Mouse (Mus musculus): ENCODE results near the gene Foxj1. TPM values are rescaled to one million over a fixed set of nuclear protein-coding genes. Genes with fewer than 3 reads are reported as not detected.
A peak's percentile ranks its signal among the peaks of the same experiment; 100 is the strongest.
"Not testable (repeated sequence)": the region's sequence is repeated elsewhere in the genome, so short reads cannot be mapped to it uniquely, and the experiment has no call there.

Gene Foxj1
- polyA plus RNA-seq (2014; fragmentation: Nextera tagmentation; extraction: Ambion mirVana): 7.3 and 8.7 TPM in 2 replicates

DNA sequence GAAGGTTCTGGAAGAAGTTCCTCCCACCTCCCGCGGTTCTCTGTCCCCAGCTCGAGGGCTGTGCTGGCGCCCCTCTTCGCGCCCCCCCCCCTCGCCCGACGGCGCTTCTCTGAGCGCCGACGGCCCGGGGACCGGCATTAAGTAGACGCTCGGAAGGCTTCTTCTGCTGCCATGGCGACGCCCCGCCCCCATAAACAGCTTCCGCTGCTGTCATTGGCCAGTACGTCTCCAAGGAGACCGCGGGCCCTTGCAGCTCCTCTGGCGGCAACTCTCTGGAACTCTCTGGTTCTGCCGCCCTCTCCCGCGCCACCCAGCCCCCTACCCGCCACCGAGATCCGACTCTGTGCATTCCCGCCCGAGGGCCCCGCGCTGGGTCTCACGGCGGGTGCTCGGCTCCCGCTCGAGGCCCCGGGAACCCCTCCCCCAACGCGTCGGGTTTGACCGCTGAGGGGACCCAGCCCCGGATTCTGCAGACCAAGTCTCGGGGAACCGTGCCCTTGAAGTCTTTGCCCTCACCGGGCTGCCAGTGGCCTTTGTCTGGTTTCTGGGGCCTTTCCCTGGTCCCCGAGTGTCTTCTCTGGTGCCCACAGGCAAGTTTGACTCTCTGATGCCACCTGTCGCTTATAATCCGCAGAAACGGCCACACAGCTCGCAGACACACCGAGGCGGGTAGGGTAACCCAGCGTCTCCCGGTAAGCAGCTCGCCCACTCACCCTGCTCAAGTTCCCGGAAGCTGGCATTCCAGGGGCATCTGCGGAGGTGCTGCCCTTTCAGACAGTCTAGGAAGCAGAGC, at the start of gene Foxj1:
Foxj1 (minus strand) TSS at position 156 of the 793 bp plus-strand sequence.
- peak within 1 kb of the TSS; percentile 65 for H3K9ac ChIP-seq (ENCODE audit: low read length)
- peaks cover 8% of the 10 kb centered on the region for H3K27me3 ChIP-seq (replicated peaks; ENCODE audit: control insufficient read depth, insufficient read depth, low read length)
- H3K4me3 ChIP-seq (ENCODE audit: low read depth, low read length): peak within 1 kb of the TSS; percentile 44
- ATAC-seq: peak; percentile 94
- H3K27ac ChIP-seq (ENCODE audit: low read depth, low read length): peak within 1 kb of the TSS; percentile 60
- peak; percentile 98 for DNase-seq (ENCODE audit: low spot score)
- peaks cover 50% of the 10 kb centered on the region for H3K4me1 ChIP-seq (ENCODE audit: control insufficient read depth, insufficient read depth, low read length)
- H3K36me3 ChIP-seq (ENCODE audit: control insufficient read depth, insufficient read depth, low read length): peaks cover 23% of the 10 kb centered on the region
- peak within 1 kb of the TSS; percentile 99 for H3K4me2 ChIP-seq (ENCODE audit: low read length)
- H3K9me3 ChIP-seq (replicated peaks; ENCODE audit: control insufficient read depth, low read length): no peaks in the 10 kb centered on the region
- WGBS: under 1% methylated on average over 47 of the region's 61 CpGs

DNA sequence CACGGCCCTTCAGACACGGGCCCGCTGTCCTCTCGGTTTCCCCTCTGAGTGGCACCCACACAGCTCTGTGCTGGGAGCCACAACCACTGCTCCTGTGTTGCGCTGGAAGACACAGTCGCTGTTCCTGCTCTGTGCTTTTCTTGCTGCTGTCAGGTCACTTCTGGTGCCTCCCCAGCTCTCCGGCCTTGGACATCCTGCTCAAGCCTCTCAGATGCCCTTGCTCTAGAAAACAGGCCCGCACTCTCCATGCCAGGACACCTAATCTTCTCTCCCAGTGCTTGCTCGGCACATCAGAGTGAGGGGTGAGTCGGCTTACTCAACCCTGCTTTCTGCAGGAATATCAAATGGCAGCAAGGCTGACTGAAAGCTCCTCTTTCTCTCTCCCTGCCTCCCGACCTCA, 49.0 kb upstream of the Foxj1 start:
- peaks cover 2% of the 10 kb centered on the region; the same call in 1 of the 2 replicates for H3K4me1 ChIP-seq (ENCODE audit: control insufficient read depth, insufficient read depth, low read length)
- no peaks in the 10 kb centered on the region for H3K27me3 ChIP-seq (replicated peaks; ENCODE audit: control insufficient read depth, insufficient read depth, low read length)
- no peak for DNase-seq (ENCODE audit: low spot score)
- H3K9ac ChIP-seq (ENCODE audit: low read length): no peak overlapping the region
- no peak for ATAC-seq
- H3K4me3 ChIP-seq (ENCODE audit: low read depth, low read length): no peak overlapping the region
- 85% methylated on average over 11 of the region's 11 CpGs for WGBS
- H3K27ac ChIP-seq (ENCODE audit: low read depth, low read length): no peak overlapping the region
- no peaks in the 10 kb centered on the region for H3K9me3 ChIP-seq (replicated peaks; ENCODE audit: control insufficient read depth, low read length)
- H3K4me2 ChIP-seq (ENCODE audit: low read length): no peak overlapping the region
- peaks cover 12% of the 10 kb centered on the region; the same call in 1 of the 2 replicates for H3K36me3 ChIP-seq (ENCODE audit: control insufficient read depth, insufficient read depth, low read length)

DNA sequence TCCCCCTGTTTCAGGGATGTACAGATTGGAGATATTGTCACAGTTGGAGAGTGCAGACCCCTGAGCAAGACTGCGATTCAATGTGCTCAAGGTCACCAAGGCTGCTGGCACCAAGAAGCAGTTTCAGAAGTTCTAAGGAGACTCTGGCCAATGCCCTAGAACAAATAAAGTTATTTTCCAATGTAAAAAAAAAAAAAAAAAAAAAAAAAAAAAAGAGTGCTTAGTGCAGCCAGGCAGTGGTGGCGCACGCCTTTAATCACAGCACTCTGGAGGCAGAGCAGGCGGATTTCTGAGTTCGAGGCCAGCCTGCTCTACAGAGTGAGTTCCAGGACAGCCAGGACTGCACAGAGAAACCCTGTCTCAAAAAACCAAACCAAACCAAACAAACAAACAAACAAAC, 47.9 kb upstream of the Foxj1 start:
- ATAC-seq: not testable (repeated sequence)

GRCm38 (mm10) chr11:116380767-116381166, 45.6 kb upstream of the Foxj1 start:
- no peak overlapping the region for H3K4me2 ChIP-seq (ENCODE audit: low read length)
- DNase-seq (ENCODE audit: low spot score): no peak
- no peaks in the 10 kb centered on the region for H3K4me1 ChIP-seq (ENCODE audit: control insufficient read depth, insufficient read depth, low read length)
- no peaks in the 10 kb centered on the region for H3K27me3 ChIP-seq (replicated peaks; ENCODE audit: control insufficient read depth, insufficient read depth, low read length)
- H3K9me3 ChIP-seq (replicated peaks; ENCODE audit: control insufficient read depth, low read length): no peaks in the 10 kb centered on the region
- H3K4me3 ChIP-seq (ENCODE audit: low read depth, low read length): no peak overlapping the region
- 89% methylated on average over 7 of the region's 7 CpGs for WGBS
- peaks cover 16% of the 10 kb centered on the region; the same call in 1 of the 2 replicates for H3K36me3 ChIP-seq (ENCODE audit: control insufficient read depth, insufficient read depth, low read length)
- no peak overlapping the region for H3K27ac ChIP-seq (ENCODE audit: low read depth, low read length)
- no peak overlapping the region for H3K9ac ChIP-seq (ENCODE audit: low read length)
- ATAC-seq: no peak

More for the DNA sequence above, 47.9 kb upstream of the Foxj1 start:
- not testable (repeated sequence) for H3K4me1 ChIP-seq (ENCODE audit: control insufficient read depth, insufficient read depth, low read length); H3K27ac ChIP-seq (ENCODE audit: low read depth, low read length); H3K4me2 ChIP-seq (ENCODE audit: low read length); DNase-seq (ENCODE audit: low spot score); H3K27me3 ChIP-seq (replicated peaks; ENCODE audit: control insufficient read depth, insufficient read depth, low read length); H3K4me3 ChIP-seq (ENCODE audit: low read depth, low read length); H3K9me3 ChIP-seq (replicated peaks; ENCODE audit: control insufficient read depth, low read length); H3K9ac ChIP-seq (ENCODE audit: low read length)
- 89% methylated on average over 5 of the region's 5 CpGs for WGBS
- peaks cover 16% of the 10 kb centered on the region; the same call in 1 of the 2 replicates for H3K36me3 ChIP-seq (ENCODE audit: control insufficient read depth, insufficient read depth, low read length)

GRCm38 (mm10) chr11:116379530-116379929, 44.3 kb upstream of the Foxj1 start:
- no peaks in the 10 kb centered on the region for H3K27me3 ChIP-seq (replicated peaks; ENCODE audit: control insufficient read depth, insufficient read depth, low read length)
- WGBS: 88% methylated on average over 6 of the region's 6 CpGs
- H3K9me3 ChIP-seq (replicated peaks; ENCODE audit: control insufficient read depth, low read length): no peaks in the 10 kb centered on the region
- peaks cover 16% of the 10 kb centered on the region; the same call in 1 of the 2 replicates for H3K36me3 ChIP-seq (ENCODE audit: control insufficient read depth, insufficient read depth, low read length)
- ATAC-seq (no peak), DNase-seq (ENCODE audit: low spot score) (no peak)
- H3K4me2 ChIP-seq (ENCODE audit: low read length): no peak overlapping the region
- H3K9ac ChIP-seq (ENCODE audit: low read length): no peak overlapping the region
- no peak overlapping the region for H3K4me3 ChIP-seq (ENCODE audit: low read depth, low read length)
- no peaks in the 10 kb centered on the region for H3K4me1 ChIP-seq (ENCODE audit: control insufficient read depth, insufficient read depth, low read length)
- no peak overlapping the region for H3K27ac ChIP-seq (ENCODE audit: low read depth, low read length)

DNA sequence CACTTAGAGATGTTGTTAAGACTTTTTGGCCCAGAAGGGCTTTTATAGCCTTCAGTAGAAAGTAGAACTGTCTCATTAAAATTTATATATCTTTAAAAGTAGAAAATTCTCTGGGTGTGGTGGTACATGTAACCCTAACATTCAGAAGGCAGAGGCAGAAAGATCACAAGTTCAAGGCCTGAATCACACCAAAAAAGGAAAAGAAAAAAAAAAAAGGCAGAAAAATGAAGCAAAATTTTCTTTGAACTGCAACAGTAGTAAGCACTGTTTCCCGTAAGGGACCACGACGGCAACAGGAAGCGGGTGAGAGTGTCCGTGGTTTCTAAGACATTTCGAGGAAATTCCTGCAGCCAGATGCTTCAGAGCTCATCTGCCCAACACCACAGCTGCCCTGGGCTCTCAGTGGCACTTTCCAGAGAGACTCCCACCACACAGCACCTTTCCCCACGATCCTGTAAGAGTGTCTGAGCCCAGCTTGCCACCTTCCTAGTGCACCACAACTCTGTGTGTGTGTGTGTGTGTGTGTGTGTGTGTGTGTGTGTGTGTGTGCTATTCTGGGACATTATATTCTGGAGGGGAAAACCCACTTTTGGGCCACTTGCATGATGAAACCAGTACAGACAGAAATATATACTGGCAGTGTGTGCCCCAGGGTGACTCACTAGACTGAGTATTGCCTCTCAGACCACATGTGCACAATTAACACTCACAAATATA, 41.9 kb upstream of the Foxj1 start:
- WGBS: 84% methylated on average over 7 of the region's 7 CpGs
- ATAC-seq (no peak), DNase-seq (ENCODE audit: low spot score) (no peak)
- no peak overlapping the region for H3K4me3 ChIP-seq (ENCODE audit: low read depth, low read length)
- H3K9me3 ChIP-seq (replicated peaks; ENCODE audit: control insufficient read depth, low read length): no peaks in the 10 kb centered on the region
- no peaks in the 10 kb centered on the region for H3K4me1 ChIP-seq (ENCODE audit: control insufficient read depth, insufficient read depth, low read length)
- H3K36me3 ChIP-seq (ENCODE audit: control insufficient read depth, insufficient read depth, low read length): peaks cover 18% of the 10 kb centered on the region; the same call in 1 of the 2 replicates
- no peaks in the 10 kb centered on the region for H3K27me3 ChIP-seq (replicated peaks; ENCODE audit: control insufficient read depth, insufficient read depth, low read length)
- H3K9ac ChIP-seq (ENCODE audit: low read length): no peak overlapping the region
- no peak overlapping the region for H3K27ac ChIP-seq (ENCODE audit: low read depth, low read length)
- H3K4me2 ChIP-seq (ENCODE audit: low read length): no peak overlapping the region

- WGBS: 83% methylated on average over 4 of the region's 4 CpGs
- H3K27ac ChIP-seq (ENCODE audit: low read depth, low read length): no peak overlapping the region
- no peak for ATAC-seq
- H3K4me3 ChIP-seq (ENCODE audit: low read depth, low read length): no peak overlapping the region
- H3K36me3 ChIP-seq (ENCODE audit: control insufficient read depth, insufficient read depth, low read length): 0 out of 2 replicates have a peak, but pooled peaks cover 2% of the 10 kb centered on the region
- H3K9me3 ChIP-seq (replicated peaks; ENCODE audit: control insufficient read depth, low read length): no peaks in the 10 kb centered on the region
- H3K9ac ChIP-seq (ENCODE audit: low read length): no peak overlapping the region
- no peak for DNase-seq (ENCODE audit: low spot score)
- H3K27me3 ChIP-seq (replicated peaks; ENCODE audit: control insufficient read depth, insufficient read depth, low read length): no peaks in the 10 kb centered on the region
- H3K4me2 ChIP-seq (ENCODE audit: low read length): no peak overlapping the region
- H3K4me1 ChIP-seq (ENCODE audit: control insufficient read depth, insufficient read depth, low read length): no peaks in the 10 kb centered on the region
These were observed 36.8 kb upstream of the Foxj1 start for GRCm38 (mm10) chr11:116371894-116372450.

DNA sequence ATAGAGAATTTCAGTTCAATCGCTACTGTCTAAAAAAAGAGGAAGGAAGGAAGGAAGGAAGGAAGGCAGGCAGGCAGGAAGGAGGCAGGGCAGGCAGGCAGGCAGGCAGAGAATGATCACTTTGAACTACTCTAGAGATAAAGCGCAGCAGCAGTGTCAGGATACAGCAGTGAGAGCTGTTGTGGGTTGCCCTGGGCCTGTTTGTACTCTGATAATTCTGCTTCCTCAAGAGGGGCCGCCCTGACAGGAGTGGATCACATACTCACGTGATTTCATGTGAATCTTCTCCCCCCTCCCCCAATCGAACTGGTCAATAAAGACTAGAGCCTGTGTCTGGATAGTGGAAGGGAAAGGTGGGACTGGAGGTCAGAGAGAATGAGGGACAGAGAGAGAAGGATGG, 34.4 kb upstream of the Foxj1 start:
- H3K9ac ChIP-seq (ENCODE audit: low read length): no peak overlapping the region
- no peak overlapping the region for H3K4me2 ChIP-seq (ENCODE audit: low read length)
- no peaks in the 10 kb centered on the region for H3K27me3 ChIP-seq (replicated peaks; ENCODE audit: control insufficient read depth, insufficient read depth, low read length)
- ATAC-seq: no peak
- DNase-seq (ENCODE audit: low spot score): no peak
- 0 out of 2 replicates have a peak, but pooled peaks cover 2% of the 10 kb centered on the region for H3K36me3 ChIP-seq (ENCODE audit: control insufficient read depth, insufficient read depth, low read length)
- no peaks in the 10 kb centered on the region for H3K9me3 ChIP-seq (replicated peaks; ENCODE audit: control insufficient read depth, low read length)
- H3K4me1 ChIP-seq (ENCODE audit: control insufficient read depth, insufficient read depth, low read length): no peaks in the 10 kb centered on the region
- WGBS: 71% methylated on average over 5 of the region's 5 CpGs
- no peak overlapping the region for H3K4me3 ChIP-seq (ENCODE audit: low read depth, low read length)
- H3K27ac ChIP-seq (ENCODE audit: low read depth, low read length): no peak overlapping the region

Measured in forebrain, embryonic 14.5 days (tissue).